In the genomic region with DNA sequence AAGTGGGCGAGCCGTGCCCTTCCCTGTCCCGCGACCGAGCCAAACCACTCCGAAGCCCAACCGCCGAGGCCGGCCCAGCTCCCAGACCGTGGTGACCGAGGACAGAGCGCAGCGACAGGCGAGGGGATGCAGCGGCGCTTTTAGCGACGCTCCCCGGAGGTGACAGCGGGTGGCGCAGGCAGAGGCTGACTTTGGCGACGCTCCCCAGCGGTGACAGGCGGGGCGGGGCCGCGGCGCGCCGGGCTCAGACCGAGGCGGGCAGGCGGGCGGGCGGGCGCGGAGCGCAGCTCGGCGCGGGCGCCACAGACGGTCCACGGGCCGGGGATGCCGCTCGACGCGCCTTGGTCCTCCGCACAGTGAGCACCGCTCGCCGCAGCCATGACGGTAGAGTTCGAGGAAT, we compare ENCODE assay signal across 8 mouse cellular contexts. TPM values are rescaled to one million over a fixed set of nuclear protein-coding genes. Genes with fewer than 3 reads are reported as not detected.
A peak's percentile ranks its signal among the peaks of the same experiment; 100 is the strongest.
DNase-seq lines count a peak whose midpoint lies in the region; ATAC-seq and TF ChIP-seq lines count a peak whose summit lies in the region.

No protein-coding gene starts in this region.

- no peak for TF ChIP-seq POLR2A in bone marrow macrophage, adult 2 months (IDR thresholded peaks at IDR 0.05; ENCODE audit: borderline replicate concordance, low read depth, low read length)

- H3K4me2 ChIP-seq in embryonic facial prominence, embryonic 14.5 days (ENCODE audit: low read depth, low read length), result peak overlapping the region; percentile 97
- peak overlapping the region; percentile 97 for H3K4me2 ChIP-seq in heart, embryonic 12.5 days
- H3K4me2 ChIP-seq in kidney, postnatal 0 days (ENCODE audit: low read length), result peak overlapping the region; percentile 99
- H3K4me2 ChIP-seq in liver, embryonic 16.5 days (ENCODE audit: low read depth, low read length), result peak overlapping the region; percentile 100
- H3K4me2 ChIP-seq in neural tube, embryonic 11.5 days (ENCODE audit: low read depth), result peak overlapping the region; percentile 98

- DNase-seq in CD4-positive, CD25-positive, alpha-beta regulatory T cell, adult 2 months (ENCODE audit: low read depth, low spot score), result peak; percentile 93
- peak; percentile 91 for DNase-seq in embryonic facial prominence, embryonic 14.5 days (ENCODE audit: low spot score)
- peak; percentile 92 for DNase-seq in kidney, postnatal 0 days (ENCODE audit: low spot score)
- peak; percentile 90 for DNase-seq in neural tube, embryonic 11.5 days (ENCODE audit: low spot score)
- DNase-seq in telencephalon, adult 2 months (ENCODE audit: low read depth, low spot score), result peak; percentile 72

- H3K27ac ChIP-seq in bone marrow macrophage, adult 2 months (ENCODE audit: insufficient read depth, low read depth, low read length), result peak overlapping the region; percentile 89
- H3K27ac ChIP-seq in embryonic facial prominence, embryonic 14.5 days (replicated peaks; ENCODE audit: low read depth, low read length), result peak overlapping the region; percentile 94
- H3K27ac ChIP-seq in heart, embryonic 12.5 days (ENCODE audit: poor library complexity, severe bottlenecking), result peak overlapping the region; percentile 93
- H3K27ac ChIP-seq in kidney, postnatal 0 days, result peak overlapping the region; percentile 94
- peak overlapping the region; percentile 95 for H3K27ac ChIP-seq in liver, embryonic 16.5 days (ENCODE audit: low read length)
- peak overlapping the region; percentile 96 for H3K27ac ChIP-seq in neural tube, embryonic 11.5 days (ENCODE audit: low read depth, low read length)

- 0% methylated on average over 8 of the region's 56 CpGs for WGBS in embryonic facial prominence, embryonic 14.5 days
- under 1% methylated on average over 54 of the region's 56 CpGs for WGBS in heart, embryonic 12.5 days
- WGBS in kidney, postnatal 0 days, result under 1% methylated on average over 56 of the region's 56 CpGs
- under 1% methylated on average over 52 of the region's 56 CpGs for WGBS in liver, embryonic 16.5 days (ENCODE audit: insufficient replicate concordance)
- 0% methylated on average over 33 of the region's 56 CpGs for WGBS in neural tube, embryonic 11.5 days

- peak; percentile 92 for ATAC-seq in embryonic facial prominence, embryonic 14.5 days (ENCODE audit: low read depth)
- peak; percentile 94 for ATAC-seq in heart, embryonic 12.5 days (ENCODE audit: insufficient number of reproducible peaks, low FRiP score)
- peak; percentile 89 for ATAC-seq in kidney, postnatal 0 days (replicated peaks; ENCODE audit: low FRiP score, low read depth)
- peak; percentile 91 for ATAC-seq in liver, embryonic 16.5 days (ENCODE audit: low read depth)
- ATAC-seq in neural tube, embryonic 11.5 days (ENCODE audit: insufficient read depth, low FRiP score, low TSS enrichment), result peak; percentile 89

- H3K9ac ChIP-seq in embryonic facial prominence, embryonic 14.5 days (ENCODE audit: low read depth, low read length), result peak overlapping the region; percentile 86
- peak overlapping the region; percentile 88 for H3K9ac ChIP-seq in heart, embryonic 12.5 days
- peak overlapping the region; percentile 78 for H3K9ac ChIP-seq in kidney, postnatal 0 days (ENCODE audit: low read depth, low read length)
- H3K9ac ChIP-seq in liver, embryonic 16.5 days (ENCODE audit: low read depth, low read length), result peak overlapping the region; percentile 89
- H3K9ac ChIP-seq in neural tube, embryonic 11.5 days (ENCODE audit: low read length), result peak overlapping the region; percentile 88

- H3K27me3 ChIP-seq in embryonic facial prominence, embryonic 14.5 days (replicated peaks; ENCODE audit: control insufficient read depth, insufficient read depth, low read length), result no peaks in the 10 kb centered on the region
- H3K27me3 ChIP-seq in heart, embryonic 12.5 days (replicated peaks), result no peaks in the 10 kb centered on the region
- H3K27me3 ChIP-seq in kidney, postnatal 0 days (ENCODE audit: insufficient read depth, low read length), result no peaks in the 10 kb centered on the region
- no peaks in the 10 kb centered on the region for H3K27me3 ChIP-seq in liver, embryonic 16.5 days (ENCODE audit: control insufficient read depth, insufficient read depth, low read depth, low read length)
- no peaks in the 10 kb centered on the region for H3K27me3 ChIP-seq in neural tube, embryonic 11.5 days (ENCODE audit: control insufficient read depth, insufficient read depth, low read length)

- no peak for TF ChIP-seq CTCF in bone marrow macrophage, adult 2 months (IDR thresholded peaks at IDR 0.05; ENCODE audit: low read depth, low read length)
- TF ChIP-seq CTCF in kidney, postnatal 0 days (IDR thresholded peaks at IDR 0.05; ENCODE audit: low read depth), result peak; percentile 23; the same call in 1 of the 2 replicates

- H3K36me3 ChIP-seq in embryonic facial prominence, embryonic 14.5 days (ENCODE audit: control insufficient read depth, insufficient read depth, low read length), result peaks cover 38% of the 10 kb centered on the region
- peaks cover 39% of the 10 kb centered on the region for H3K36me3 ChIP-seq in heart, embryonic 12.5 days
- H3K36me3 ChIP-seq in kidney, postnatal 0 days (ENCODE audit: insufficient read depth, low read length), result peaks cover 22% of the 10 kb centered on the region
- H3K36me3 ChIP-seq in liver, embryonic 16.5 days (ENCODE audit: control insufficient read depth, insufficient read depth), result peaks cover 19% of the 10 kb centered on the region
- H3K36me3 ChIP-seq in neural tube, embryonic 11.5 days (ENCODE audit: control insufficient read depth, insufficient read depth, low read length), result peaks cover 12% of the 10 kb centered on the region

- no peaks in the 10 kb centered on the region for H3K9me3 ChIP-seq in embryonic facial prominence, embryonic 14.5 days (ENCODE audit: control insufficient read depth, low read length)
- no peaks in the 10 kb centered on the region for H3K9me3 ChIP-seq in heart, embryonic 12.5 days (replicated peaks)
- no peaks in the 10 kb centered on the region for H3K9me3 ChIP-seq in kidney, postnatal 0 days (replicated peaks; ENCODE audit: low read length)
- H3K9me3 ChIP-seq in liver, embryonic 16.5 days (replicated peaks; ENCODE audit: control insufficient read depth, low read length), result no peaks in the 10 kb centered on the region
- no peaks in the 10 kb centered on the region for H3K9me3 ChIP-seq in neural tube, embryonic 11.5 days (ENCODE audit: control insufficient read depth, low read length)

- H3K4me1 ChIP-seq in bone marrow macrophage, adult 2 months (ENCODE audit: control insufficient read depth, insufficient read depth, low read length), result peaks cover 30% of the 10 kb centered on the region
- peaks cover 32% of the 10 kb centered on the region for H3K4me1 ChIP-seq in embryonic facial prominence, embryonic 14.5 days (ENCODE audit: control insufficient read depth, insufficient read depth, low read length)
- H3K4me1 ChIP-seq in heart, embryonic 12.5 days (replicated peaks), result peaks cover 41% of the 10 kb centered on the region
- H3K4me1 ChIP-seq in kidney, postnatal 0 days (replicated peaks; ENCODE audit: insufficient read depth, low read length), result peaks cover 15% of the 10 kb centered on the region
- H3K4me1 ChIP-seq in liver, embryonic 16.5 days (ENCODE audit: control insufficient read depth, low read depth, low read length), result peaks cover 41% of the 10 kb centered on the region
- H3K4me1 ChIP-seq in neural tube, embryonic 11.5 days (ENCODE audit: control insufficient read depth, insufficient read depth, low read length), result peaks cover 27% of the 10 kb centered on the region

- H3K4me3 ChIP-seq in bone marrow macrophage, adult 2 months (ENCODE audit: insufficient read depth, low read length), result peak overlapping the region; percentile 88
- H3K4me3 ChIP-seq in embryonic facial prominence, embryonic 14.5 days (ENCODE audit: low read depth, low read length), result peak overlapping the region; percentile 95
- H3K4me3 ChIP-seq in heart, embryonic 12.5 days, result peak overlapping the region; percentile 82
- peak overlapping the region; percentile 70 for H3K4me3 ChIP-seq in kidney, postnatal 0 days (replicated peaks; ENCODE audit: low read depth, low read length)
- H3K4me3 ChIP-seq in liver, embryonic 16.5 days (ENCODE audit: low read depth, low read length), result peak overlapping the region; percentile 81
- H3K4me3 ChIP-seq in neural tube, embryonic 11.5 days (ENCODE audit: low read depth, low read length), result peak overlapping the region; percentile 90

RNA-seq across cellular contexts. Expression of a gene that starts 0.4 kb away (rescaled TPM):
- polyA plus RNA-seq in bone marrow macrophage, adult 2 months (2012; ENCODE audit: insufficient read depth, insufficient read length, missing spikeins), result 15.8 and 18.1 TPM in 2 replicates
- polyA plus RNA-seq in embryonic facial prominence, embryonic 14.5 days (2014; fragmentation: Nextera tagmentation; extraction: Ambion mirVana), result 23.9 and 24.2 TPM in 2 replicates
- 13.8 and 14.2 TPM in 2 replicates for polyA plus RNA-seq in heart, embryonic 12.5 days (2016; fragmentation: Nextera tagmentation; extraction: Ambion mirVana)
- polyA plus RNA-seq in kidney, postnatal 0 days (2015; fragmentation: Nextera tagmentation; extraction: Ambion mirVana), result 8.2 and 8.4 TPM in 2 replicates
- 5.5 and 5.6 TPM in 2 replicates for polyA plus RNA-seq in liver, embryonic 16.5 days (2015; fragmentation: Nextera tagmentation; extraction: Ambion mirVana)
- 44.3 and 45.4 TPM in 2 replicates for polyA plus RNA-seq in neural tube, embryonic 11.5 days (2014; fragmentation: Nextera tagmentation; extraction: Ambion mirVana)

RNA-seq across cellular contexts. Expression of a gene that starts 0.4 kb away (rescaled TPM):
- polyA plus RNA-seq in bone marrow macrophage, adult 2 months (2012; ENCODE audit: insufficient read depth, insufficient read length, missing spikeins), result 10.7 and 13.2 TPM in 2 replicates
- polyA plus RNA-seq in embryonic facial prominence, embryonic 14.5 days (2014; fragmentation: Nextera tagmentation; extraction: Ambion mirVana), result 48.3 and 49.4 TPM in 2 replicates
- 31.2 and 31.5 TPM in 2 replicates for polyA plus RNA-seq in heart, embryonic 12.5 days (2016; fragmentation: Nextera tagmentation; extraction: Ambion mirVana)
- 33.8 and 38.0 TPM in 2 replicates for polyA plus RNA-seq in kidney, postnatal 0 days (2015; fragmentation: Nextera tagmentation; extraction: Ambion mirVana)
- 12.9 and 13.4 TPM in 2 replicates for polyA plus RNA-seq in liver, embryonic 16.5 days (2015; fragmentation: Nextera tagmentation; extraction: Ambion mirVana)
- polyA plus RNA-seq in neural tube, embryonic 11.5 days (2014; fragmentation: Nextera tagmentation; extraction: Ambion mirVana), result 37.5 and 42.2 TPM in 2 replicates

RNA-seq across cellular contexts. Expression of a gene that starts 22.7 kb away (rescaled TPM):
- 21.4 and 23.0 TPM in 2 replicates for polyA plus RNA-seq in bone marrow macrophage, adult 2 months (2012; ENCODE audit: insufficient read depth, insufficient read length, missing spikeins)
- 53.5 and 68.4 TPM in 2 replicates for polyA plus RNA-seq in embryonic facial prominence, embryonic 14.5 days (2014; fragmentation: Nextera tagmentation; extraction: Ambion mirVana)
- 37.8 and 38.3 TPM in 2 replicates for polyA plus RNA-seq in heart, embryonic 12.5 days (2016; fragmentation: Nextera tagmentation; extraction: Ambion mirVana)
- polyA plus RNA-seq in kidney, postnatal 0 days (2015; fragmentation: Nextera tagmentation; extraction: Ambion mirVana), result 40.3 and 45.7 TPM in 2 replicates
- polyA plus RNA-seq in liver, embryonic 16.5 days (2015; fragmentation: Nextera tagmentation; extraction: Ambion mirVana), result 31.8 and 33.1 TPM in 2 replicates
- polyA plus RNA-seq in neural tube, embryonic 11.5 days (2014; fragmentation: Nextera tagmentation; extraction: Ambion mirVana), result 89.7 and 95.0 TPM in 2 replicates

RNA-seq across cellular contexts. Expression of a gene that starts 22.8 kb away (rescaled TPM):
- 11.6 and 13.9 TPM in 2 replicates for polyA plus RNA-seq in bone marrow macrophage, adult 2 months (2012; ENCODE audit: insufficient read depth, insufficient read length, missing spikeins)
- polyA plus RNA-seq in embryonic facial prominence, embryonic 14.5 days (2014; fragmentation: Nextera tagmentation; extraction: Ambion mirVana), result 15.6 and 16.5 TPM in 2 replicates
- polyA plus RNA-seq in heart, embryonic 12.5 days (2016; fragmentation: Nextera tagmentation; extraction: Ambion mirVana), result 9.2 and 10.1 TPM in 2 replicates
- polyA plus RNA-seq in kidney, postnatal 0 days (2015; fragmentation: Nextera tagmentation; extraction: Ambion mirVana), result 14.8 and 17.2 TPM in 2 replicates
- 7.1 and 8.4 TPM in 2 replicates for polyA plus RNA-seq in liver, embryonic 16.5 days (2015; fragmentation: Nextera tagmentation; extraction: Ambion mirVana)
- 23.4 and 28.3 TPM in 2 replicates for polyA plus RNA-seq in neural tube, embryonic 11.5 days (2014; fragmentation: Nextera tagmentation; extraction: Ambion mirVana)

RNA-seq across cellular contexts. Expression of a gene that starts 28.9 kb away (rescaled TPM):
- polyA plus RNA-seq in bone marrow macrophage, adult 2 months (2012; ENCODE audit: insufficient read depth, insufficient read length, missing spikeins), result 0.62 and 0.68 TPM in 2 replicates
- polyA plus RNA-seq in embryonic facial prominence, embryonic 14.5 days (2014; fragmentation: Nextera tagmentation; extraction: Ambion mirVana), result 0.36 and 0.38 TPM in 2 replicates
- polyA plus RNA-seq in heart, embryonic 12.5 days (2016; fragmentation: Nextera tagmentation; extraction: Ambion mirVana), result 0.13 and 0.19 TPM in 2 replicates
- 0.18 TPM in 2 replicates for polyA plus RNA-seq in kidney, postnatal 0 days (2015; fragmentation: Nextera tagmentation; extraction: Ambion mirVana)
- 0.11 and 0.14 TPM in 2 replicates for polyA plus RNA-seq in liver, embryonic 16.5 days (2015; fragmentation: Nextera tagmentation; extraction: Ambion mirVana)
- 0.45 and 0.48 TPM in 2 replicates for polyA plus RNA-seq in neural tube, embryonic 11.5 days (2014; fragmentation: Nextera tagmentation; extraction: Ambion mirVana)

Comparison
In these comparisons a context has a peak if more than half of its experiments do, and no peak if none do; other contexts are left out.
1. Peak in every context shown above with its lines: DNase-seq, ATAC-seq, H3K4me3 ChIP-seq and H3K27ac ChIP-seq.